Mouse (Mus musculus) embryo, embryonic 11 days (tissue): ENCODE measurements around the gene Rit1.
"Not testable (repeated sequence)": the region's sequence is repeated elsewhere in the genome, so short reads cannot be mapped to it uniquely, and the experiment has no call there.

Experiments used
- DNase-seq: peaks from one replicate; pipeline ENCODE4 v3.0.0-alpha.2; 2015

Rit1 gene

DNA sequence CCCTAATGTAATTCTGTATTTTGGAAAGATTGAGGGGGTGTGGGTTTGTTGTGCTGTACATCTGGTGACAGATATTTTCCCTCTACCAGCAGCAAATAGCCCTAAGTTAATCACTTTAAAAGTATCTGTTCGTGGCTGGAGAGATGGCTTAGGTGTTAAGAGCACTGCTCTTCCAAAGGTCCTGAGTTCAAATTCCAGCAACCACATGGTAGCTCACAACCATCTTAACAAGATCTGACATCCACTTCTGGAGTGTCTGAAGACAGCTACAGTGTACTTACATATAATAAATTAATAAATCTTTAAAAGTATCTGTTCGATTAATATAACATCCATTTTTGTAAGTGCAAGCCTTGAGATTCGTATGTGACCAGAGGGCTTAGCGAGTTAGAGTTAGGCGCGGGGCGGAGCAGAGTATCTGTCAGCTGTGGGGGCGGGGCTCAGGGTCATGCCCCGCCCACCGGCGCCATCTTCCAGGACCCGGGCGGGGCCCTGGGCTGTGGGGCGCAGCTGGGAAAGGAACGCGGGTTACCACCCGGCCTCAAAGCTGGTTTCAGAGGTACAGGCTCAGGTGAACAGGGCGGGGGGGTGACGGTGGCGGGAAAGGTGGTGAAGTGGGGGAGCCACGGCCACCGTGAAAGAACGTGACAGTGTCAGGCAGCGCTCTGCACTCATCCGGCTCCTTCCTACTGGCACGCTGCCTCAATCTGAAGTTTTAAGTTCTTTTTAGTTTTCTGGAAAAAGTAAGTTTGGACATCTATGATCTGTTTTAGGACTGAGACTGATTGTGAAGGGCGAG lies at the start of gene Rit1:
TSS of gene Rit1 (plus strand) at position 440 of the 799 bp plus-strand sequence.
- peak; percentile 95 for DNase-seq

DNA sequence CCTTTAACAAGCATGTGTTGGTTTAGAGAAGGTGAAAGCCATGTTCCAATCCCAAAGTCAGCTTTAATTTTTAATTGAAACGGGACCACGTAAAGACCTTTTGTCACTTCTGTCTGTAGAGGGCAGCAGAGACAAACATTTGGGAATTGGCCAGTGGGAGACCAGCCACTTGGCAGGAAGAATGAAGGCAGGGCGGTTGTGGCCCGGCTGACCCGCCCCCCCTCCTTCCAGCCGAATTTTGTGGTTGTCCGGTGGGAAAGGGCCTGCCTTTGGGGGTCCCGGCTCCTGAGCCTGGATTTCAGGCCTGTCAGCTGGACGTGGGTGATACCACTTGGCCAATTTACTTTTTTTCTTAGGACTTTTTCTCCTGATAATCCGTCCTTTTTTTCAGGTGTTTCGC lies 39.2 kb upstream of the Rit1 start:
- DNase-seq, result peak; percentile 93

DNA sequence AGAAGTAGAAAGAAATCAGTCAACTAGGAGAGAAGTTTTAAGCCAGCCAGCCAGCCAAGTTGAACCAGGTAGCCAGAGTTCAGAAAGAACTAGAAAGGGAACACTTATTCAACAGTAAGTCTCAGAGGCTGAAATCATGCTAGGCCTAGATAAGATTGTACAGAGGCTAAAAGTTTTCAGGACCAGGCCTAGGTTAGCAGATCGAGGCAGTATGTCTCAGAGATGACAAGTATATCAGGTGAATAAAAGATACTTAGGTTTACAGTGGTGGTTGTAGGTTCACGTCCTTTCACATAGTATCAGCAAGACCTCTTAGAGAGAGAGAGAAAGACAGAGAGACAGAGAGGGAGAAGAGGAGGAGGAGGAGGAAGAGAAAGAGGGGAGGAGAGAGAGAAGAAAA lies 32.8 kb upstream of the Rit1 start:
- DNase-seq, result no peak

DNA sequence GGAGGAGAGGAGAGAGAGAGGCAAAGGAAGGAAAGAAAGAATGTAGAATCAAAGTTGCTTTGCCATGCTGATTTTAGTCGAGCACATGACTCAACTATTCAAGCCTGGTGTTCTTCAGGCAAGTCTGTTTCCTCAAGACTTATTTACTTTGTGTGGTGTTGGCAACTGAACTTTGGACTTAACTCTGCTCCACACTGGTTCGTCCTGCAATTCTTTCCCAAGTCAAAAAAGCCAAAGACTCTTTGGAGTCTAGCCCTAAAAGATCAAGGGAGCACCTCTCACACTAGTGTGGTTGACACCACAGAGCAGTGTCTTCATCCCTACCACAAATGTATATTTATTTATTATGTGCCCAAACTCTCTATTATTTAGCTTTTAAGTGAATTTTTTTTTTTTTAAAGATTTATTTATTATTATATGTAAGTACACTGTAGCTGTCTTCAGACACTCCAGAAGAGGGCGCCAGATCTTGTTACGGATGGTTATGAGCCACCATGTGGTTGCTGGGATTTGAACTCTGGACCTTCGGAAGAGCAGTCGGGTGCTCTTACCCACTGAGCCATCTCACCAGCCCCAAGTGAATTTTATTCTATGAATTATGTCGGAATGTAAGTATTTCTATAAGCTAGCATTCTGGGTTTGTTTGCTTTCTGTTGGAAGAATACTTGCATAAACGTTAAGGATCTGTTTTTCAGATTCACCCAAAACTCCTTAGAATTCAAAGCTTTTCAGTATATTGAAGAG lies 32.2 kb upstream of the Rit1 start:
- DNase-seq, result no peak

DNA sequence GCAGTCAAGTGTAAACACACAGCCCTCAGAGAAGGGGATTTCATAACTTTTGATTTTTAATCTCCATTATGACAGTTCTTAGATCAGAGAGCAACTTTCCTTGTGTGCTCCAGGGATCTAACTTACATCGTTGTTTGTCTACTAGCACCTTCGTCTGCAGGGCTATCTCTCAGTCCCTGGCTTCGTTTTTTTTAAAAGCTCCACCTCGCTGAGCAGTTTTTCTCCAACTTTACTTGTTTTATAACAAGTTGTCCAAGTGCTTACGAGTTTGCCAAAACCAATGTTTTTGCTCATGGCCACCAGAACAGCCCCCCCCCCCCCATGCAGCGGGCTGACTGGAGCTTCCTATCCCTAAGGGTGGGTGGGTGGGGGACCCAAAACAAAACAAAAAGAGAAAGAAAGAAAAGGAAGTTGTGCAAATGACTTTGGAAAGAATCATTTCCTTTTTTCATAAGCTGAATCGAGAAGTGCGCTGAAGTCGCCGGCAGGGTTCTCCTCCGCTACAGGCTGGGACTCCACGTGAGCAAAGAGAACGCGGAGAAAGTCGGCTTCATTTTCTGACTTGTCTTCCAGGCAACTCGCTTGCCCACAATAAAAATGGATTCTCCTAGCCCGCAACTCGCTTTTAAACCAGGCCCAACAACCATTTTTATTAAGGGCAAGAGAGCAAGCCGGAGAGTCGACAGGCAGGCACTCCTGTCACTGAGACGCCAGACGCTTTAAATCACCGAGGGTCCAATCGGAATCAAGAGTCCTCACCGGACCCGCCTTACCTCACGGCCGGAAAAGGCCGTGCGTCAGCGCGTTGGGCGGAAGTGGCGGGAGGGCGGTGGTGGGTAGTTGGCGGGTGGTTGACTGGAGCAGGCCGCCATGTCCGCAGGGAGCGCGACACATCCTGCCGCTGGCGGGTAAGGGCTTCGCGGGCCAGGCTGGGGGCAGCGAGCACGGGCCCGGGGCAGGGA lies 31.4 kb upstream of the Rit1 start, which contains the start of gene Khdc4:
TSS of gene Khdc4 (plus strand) at position 824 of the 962 bp plus-strand sequence.
- peak; percentile 99 for DNase-seq

DNA sequence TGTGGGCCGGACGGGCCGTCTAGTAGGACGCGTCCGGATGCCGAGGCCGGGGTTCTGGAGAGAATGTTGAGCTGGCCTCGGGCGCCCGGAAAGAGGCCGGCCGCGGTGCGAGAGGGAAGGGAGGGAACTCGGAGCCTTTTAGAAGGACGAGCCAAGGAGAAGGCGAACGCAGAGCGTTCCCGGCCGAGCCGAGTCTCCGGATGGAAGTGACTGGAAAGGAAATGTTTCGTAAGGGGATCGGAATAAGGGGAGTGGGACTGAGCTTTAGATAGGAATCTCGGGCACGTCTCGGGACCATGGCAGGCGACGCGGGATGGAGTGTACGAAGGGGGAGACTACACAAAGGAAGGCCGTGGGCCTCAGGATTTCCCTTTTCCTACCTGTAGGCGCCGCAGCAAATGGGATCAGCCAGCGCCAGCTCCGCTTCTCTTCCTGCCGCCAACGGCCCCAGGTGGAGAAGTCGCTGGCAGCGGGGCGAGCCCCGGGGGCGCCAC lies 30.6 kb upstream of the Rit1 start:
- peak; percentile 74 for DNase-seq

DNA sequence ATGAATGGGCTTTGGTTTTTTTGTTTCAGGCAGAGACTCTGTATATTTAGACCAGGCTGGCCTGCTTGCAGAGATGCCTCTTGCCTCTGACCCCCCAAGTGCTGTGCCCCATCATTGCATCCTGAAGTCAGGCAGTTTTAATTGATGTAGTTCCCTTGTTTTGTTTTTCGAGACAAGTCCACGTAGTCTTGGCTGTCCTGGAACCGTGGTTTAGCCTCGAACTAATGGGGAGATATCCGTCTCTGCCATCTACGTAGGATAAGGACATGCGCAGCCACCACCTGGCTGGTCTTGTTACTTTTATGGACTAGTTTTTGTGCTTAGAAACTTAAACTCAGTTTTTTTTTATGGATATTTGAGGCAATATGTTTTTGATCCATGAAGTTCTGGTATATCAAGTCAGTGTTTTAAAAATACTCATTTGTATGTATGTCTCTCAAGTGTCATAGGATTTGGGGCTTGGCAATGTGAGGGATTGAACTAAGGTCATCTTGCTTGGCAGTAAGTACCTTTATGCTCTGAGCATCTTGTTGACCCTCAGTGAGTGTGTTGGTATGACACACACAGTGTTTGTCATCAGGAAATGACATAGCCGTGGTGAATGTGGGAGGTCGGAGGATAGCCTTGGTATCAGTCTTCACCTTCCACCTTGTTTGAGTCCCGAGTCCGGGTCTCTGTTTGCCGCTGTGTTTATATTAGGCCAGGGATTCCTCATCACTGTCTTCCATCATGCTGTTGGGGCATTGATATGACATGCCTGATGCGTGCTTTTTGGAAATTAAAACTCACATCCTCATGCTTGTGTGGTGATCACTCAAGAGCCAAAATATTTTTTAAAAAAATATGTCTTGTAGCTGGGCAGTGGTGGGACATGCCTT lies 29.7 kb upstream of the Rit1 start:
- no peak for DNase-seq

DNA sequence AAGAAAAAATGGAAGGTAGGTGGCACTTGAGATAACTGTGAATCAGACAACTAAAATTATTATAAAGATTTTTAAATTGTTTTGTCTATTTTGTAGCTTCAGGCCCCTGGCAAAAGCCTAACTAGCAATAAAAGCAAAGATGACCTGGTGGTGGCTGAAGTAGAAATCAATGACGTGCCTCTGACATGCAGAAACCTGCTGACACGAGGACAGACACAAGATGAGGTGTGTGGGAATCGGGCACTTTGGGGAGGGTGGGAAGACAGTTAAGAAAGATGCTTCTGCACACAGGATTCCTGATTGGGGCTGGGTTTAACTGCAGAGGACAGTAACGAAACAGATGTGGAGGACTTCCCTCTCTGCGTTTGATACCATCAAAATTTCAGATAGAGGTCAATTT lies 27.6 kb upstream of the Rit1 start:
- DNase-seq, result no peak

DNA sequence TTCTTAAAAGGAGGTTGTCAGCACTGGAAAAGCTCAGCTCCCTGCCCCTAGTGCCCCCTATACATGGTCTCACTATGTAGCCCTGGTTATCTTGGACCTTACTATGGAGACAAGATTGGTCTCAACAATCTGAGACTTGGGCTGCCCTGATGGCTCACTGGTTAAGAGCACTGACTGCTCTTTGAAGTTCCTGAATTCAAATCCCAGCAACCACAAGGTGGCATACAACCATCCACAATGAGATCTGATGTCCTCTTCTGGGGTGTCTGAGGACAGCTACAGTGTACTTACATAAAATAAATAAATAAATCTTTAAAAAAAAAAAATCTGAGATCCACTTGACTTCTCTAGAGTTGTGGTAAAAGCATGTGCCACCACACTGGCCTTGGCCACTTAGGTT lies 21.1 kb upstream of the Rit1 start:
- DNase-seq, result no peak

DNA sequence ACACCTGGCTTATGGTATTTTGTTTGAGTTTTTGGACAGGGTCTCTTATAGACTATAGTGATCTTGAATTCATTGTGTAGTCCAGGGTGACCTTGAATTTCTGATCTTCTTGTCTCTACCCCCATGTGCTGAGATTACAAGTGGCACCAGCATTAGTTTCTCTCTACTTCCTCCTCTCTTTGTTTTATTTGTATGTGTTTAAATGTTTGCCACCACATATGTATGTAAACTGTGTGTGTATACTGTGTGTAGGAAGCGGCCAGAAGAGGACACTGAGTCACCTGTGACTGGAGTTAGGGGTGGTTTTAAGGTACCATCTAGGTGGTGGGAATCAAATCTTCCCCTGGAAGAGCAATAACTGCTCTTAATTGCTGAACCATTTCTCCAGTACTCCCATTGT lies 18.6 kb upstream of the Rit1 start:
- no peak for DNase-seq

DNA sequence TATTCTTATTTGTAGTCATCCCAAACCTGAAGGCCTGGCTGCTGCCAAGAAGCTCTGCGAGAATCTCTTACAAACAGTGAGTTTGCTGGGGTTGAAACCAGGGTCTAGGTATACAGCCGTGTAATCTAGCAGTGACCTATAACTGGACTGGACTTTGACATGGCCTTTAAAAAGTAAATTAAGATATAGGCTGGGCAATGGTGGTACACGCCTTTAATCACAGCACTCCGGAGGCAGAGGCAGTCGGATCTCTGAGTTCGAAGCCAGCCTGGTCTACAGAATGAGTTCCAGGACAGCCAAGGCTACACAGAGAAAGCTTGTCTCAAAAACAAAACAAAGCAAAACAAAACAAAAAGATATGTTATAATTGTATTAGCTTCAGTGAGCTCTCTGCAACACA lies 17.8 kb upstream of the Rit1 start:
- DNase-seq, result no peak

DNA sequence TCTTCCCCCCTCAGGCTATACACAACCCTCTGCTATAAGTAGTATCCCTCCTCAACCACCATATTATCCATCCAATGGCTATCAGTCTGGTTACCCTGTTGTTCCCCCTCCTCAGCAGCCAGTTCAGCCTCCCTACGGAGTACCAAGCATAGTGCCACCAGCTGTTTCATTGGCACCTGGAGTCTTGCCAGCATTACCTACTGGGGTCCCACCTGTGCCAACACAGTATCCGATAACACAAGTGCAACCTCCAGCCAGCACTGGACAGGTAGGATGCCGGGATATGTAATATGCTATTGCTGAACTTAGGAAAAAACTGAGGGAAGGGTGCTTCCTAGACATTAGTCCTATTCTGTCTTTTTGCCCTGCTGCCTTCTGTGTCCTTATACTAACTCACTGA lies 16.4 kb upstream of the Rit1 start:
- DNase-seq, result no peak

DNA sequence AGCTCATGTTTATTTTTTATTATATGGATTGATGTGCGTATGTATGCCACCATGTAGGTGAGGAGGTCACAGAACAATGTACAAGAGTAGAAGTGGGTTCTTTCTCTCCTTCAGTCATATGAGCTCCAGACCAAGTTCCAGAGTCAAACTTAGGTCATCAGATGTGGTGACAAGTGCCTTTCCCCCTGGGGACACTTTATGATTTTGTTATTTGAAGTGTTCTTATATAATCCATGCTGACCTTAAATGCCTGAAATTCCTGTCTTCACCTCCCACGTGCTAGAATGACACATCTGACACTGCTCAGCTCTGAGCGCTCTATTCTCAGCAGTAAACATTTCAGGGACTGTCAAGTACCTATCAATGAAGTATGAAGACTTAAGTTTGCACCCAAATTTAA lies 15.4 kb upstream of the Rit1 start:
- DNase-seq, result no peak

DNA sequence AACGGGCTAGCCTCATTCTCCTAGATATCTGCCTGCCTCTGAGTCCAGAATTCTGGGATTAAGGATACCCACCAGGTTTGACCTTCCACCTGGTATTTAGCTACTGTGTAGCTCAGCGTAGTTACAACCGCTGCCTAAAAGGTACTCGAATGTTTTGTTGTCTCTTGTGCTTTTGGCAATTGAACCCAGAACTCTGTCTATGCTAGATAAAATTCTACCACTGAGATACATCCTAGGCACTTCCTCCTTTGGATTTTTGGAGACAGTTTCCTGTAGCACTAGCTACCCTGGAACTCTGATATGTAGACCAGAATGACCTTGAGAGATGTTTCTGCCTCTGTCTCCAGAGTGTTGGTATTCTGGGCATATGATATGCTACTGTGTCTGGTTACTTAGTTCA lies 2.9 kb upstream of the Rit1 start:
- DNase-seq, result no peak

DNA sequence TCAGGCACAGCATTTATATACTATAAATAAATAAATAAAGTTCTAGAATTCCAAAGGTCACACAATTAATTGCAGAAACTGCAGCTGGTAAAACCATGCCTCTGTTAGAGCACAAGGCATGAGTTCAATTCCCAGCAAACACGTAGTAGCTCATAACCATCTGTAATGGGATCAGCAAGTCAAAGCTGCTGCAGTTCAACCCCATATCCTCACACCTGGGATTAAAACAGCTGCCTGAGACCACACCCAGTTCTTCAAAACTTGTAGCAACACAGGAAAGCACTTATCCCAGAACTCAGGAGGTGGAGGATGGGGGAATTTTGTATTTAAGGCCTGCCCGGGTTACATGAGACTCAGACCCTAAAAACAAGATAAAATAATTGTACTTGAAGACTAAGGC lies 1.9 kb upstream of the Rit1 start:
- no peak for DNase-seq

DNA sequence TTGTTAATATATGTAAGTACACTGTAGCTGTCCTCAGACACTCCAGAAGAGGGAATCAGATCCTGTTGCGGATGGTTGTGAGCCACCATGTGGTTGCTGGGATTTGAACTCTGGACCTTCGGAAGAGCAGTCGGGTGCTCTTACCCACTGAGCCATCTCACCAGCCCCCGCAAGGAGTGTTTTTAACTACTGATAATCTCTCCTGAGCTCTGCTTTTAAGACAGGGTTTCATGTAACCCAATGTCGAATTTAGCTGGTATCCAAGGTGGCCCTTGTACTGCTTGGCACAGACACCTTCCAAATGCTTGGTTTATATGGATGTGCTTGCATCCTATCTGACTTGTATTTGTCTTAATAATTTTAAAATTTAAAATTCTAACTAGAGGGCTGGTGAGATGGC lies 922 bp upstream of the Rit1 start:
- not testable (repeated sequence) for DNase-seq

DNA sequence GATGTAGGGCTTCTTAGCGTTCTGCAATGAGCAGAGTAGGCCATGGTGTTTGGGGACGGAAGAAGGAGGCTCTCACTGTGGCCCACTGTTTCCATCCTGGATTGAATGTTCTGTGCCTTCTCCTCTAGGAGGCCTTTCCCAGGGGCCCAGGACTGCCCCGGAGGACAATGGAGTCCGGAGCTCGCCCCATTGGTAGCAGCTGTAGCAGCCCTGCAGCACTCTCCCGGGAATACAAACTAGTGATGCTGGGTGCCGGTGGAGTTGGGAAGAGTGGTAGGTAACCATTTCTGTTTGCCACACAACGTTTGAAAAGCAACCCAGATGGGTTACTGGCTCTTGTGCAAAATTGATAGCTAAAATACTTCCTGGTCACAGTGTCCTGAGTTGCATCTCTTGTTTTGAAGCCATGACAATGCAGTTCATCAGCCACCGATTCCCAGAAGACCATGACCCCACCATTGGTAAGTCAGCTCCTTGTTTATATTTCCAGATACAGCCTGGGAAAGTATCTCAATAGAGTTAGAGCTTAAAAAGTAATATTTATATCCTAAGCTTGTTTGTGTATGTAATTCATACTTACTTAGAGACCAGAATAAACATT lies 660 bp downstream of the Rit1 start:
- DNase-seq, result peak; percentile 57

DNA sequence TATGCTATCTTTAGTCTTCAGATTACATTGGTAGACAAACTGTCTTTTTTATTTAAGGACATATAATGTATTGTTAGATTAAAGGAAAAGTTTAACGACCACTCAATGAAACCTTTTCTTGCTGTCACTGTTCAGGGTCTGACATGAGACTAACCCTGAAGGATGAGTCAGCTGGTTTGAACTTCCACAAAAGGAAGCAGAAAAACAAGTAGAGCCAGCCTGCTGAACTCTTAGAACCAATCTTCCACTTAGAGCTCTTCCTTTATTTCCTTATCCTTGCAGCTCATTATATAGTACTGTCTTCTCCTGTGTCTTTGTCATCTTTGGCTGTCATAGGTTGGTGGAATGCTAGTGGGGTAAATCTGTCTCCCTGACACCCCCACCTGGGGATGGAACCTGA lies 1.2 kb downstream of the Rit1 start:
- DNase-seq, result no peak

DNA sequence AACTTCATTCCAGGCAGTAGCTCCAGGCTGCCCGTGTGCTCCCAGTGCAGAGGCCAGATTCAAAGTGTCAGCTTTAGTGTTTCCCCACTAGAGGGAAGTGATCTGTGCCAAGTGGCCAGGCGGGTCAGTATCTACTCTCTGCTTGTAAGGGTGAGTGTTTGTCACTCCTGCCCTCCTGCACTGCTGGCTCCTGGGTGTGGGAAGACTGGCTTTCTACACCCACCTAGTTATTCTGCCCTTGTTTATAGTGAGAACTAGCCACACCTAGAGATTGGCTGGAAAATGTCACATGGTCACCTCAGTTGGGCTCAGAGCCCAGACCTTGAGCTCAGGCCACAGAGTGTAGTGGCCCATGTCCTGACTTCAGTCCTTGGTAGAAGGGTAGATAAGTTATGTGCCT lies 2.5 kb downstream of the Rit1 start:
- no peak for DNase-seq

DNA sequence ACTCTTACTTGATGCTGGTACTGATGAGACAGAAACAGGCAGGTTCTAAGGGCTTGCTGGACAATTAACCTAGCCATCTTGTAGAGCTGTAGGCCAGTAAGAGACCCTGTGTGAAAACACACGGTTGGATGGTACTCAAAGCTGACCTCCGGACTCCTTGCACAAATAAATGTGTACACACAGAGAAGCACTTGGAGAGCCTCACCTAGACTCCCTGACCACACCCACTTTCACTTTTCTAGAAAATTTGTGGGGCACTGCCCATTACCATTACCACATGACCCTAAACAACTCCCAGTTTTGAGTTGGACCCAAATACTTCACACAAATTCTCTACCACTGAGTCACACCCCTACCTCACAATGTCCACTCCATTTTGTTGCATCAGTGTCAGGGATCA lies 19.9 kb downstream of the Rit1 start:
- DNase-seq, result no peak

DNA sequence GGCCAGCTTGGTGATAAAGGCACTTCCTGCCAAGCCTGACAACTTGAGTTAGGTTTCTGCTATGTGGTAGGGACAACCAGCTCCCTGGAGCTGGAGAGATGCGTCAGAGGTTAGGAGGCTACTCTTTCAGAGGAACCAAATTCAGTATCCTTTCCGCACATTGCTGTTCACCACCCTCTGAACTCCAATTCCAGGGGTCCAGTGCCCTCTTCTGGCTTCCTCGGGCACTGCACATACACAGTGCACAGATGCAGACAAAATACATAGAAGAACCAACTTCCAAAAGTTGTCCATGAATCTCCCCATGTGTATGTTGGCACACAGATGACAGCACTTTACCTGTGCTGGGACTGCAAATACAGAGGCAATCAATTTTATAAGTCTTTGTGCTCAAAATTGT lies 22.0 kb downstream of the Rit1 start:
- DNase-seq, result peak; percentile 47

DNA sequence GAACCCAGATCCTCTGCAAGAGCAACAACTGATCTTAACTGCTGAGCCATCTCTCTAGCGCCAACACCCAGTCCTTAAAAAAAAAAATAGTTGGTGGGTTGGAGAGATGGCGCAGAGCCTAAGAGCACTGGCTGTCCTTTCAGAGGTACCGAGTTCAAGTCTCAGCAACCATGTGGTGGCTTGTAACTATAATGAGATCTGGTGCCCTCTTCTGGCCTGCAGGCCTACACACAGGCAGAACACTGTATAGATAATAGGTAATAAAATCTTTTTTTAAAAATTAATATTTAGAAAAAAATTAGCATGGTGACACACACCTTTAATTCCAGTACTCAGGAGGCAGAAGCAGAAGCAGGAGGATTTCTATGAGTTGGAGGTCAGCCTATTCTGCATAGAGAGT lies 23.5 kb downstream of the Rit1 start:
- no peak for DNase-seq
